Mouse (Mus musculus): ENCODE measurements around the gene Spsb1.

- TF ChIP-seq CTCF (IDR thresholded peaks at IDR 0.05; ENCODE audit: control insufficient read depth, insufficient read depth, insufficient read length) (no peak), USF1 (IDR thresholded peaks at IDR 0.05; ENCODE audit: low read depth) (no peak)
These were observed 96.7 kb downstream of the Spsb1 start for GRCm38 (mm10) chr4:149858097-149858496.
